Mouse (Mus musculus): ENCODE measurements around the gene Hoxa4. TPM values are rescaled to one million over a fixed set of nuclear protein-coding genes. Genes with fewer than 3 reads are reported as not detected.

Gene Hoxa4
- total and polyA plus RNA-seq, 3 experiments = 0.19 TPM; not detected in 2

DNA sequence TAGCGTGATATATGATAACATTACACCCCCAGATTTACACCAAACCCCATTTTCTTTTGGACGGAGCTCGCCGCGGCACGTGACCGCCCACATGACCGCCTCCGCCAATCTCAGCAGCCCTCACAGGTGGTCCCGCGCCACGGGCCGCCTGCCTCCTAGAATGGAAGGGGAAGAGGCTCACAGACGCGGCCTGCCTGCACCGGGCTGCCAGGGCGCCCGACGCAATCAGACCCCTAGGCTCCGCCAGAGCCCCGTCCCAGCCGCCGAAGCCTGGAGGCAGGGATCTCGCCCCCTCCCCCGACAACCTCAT lies 25.9 kb upstream of the Hoxa4 start:
- Histone ChIP-seq H3K4me1 (ENCODE audit: control insufficient read depth in 1 of 2, insufficient read depth in 2 of 2) (peaks cover 2 to 16% of the 10 kb centered on the region in 2 experiments; a peak in 2 of 4 replicates), H3K27me3 (replicated peaks) (no peaks in the 10 kb centered on the region), H3K9me3 (replicated peaks; ENCODE audit: low read length) (peaks cover 22% of the 10 kb centered on the region), H3K79me2 (replicated peaks; ENCODE audit: control insufficient read depth, extremely low read depth, insufficient read depth, poor library complexity, severe bottlenecking) (no peaks in the 10 kb centered on the region), H3K36me3 (replicated peaks in 1 of 2; ENCODE audit: control insufficient read depth in 1 of 2, insufficient read depth in 1 of 2, low read length in 1 of 2) (no peaks in the 10 kb centered on the region), H3K27ac (ENCODE audit: insufficient read depth, low read depth) (no peak overlapping the region), H3K9ac (ENCODE audit: insufficient read depth, low read depth) (no peak overlapping the region), H3K4me2 (ENCODE audit: insufficient read depth, low read depth, poor library complexity, severe bottlenecking) (no peak overlapping the region), H3K4me3 (replicated peaks in 1 of 3; ENCODE audit: low read depth in 2 of 3, low read length in 2 of 3, poor library complexity in 1 of 3) (no peak overlapping the region)
- dilution Hi-C loops (cut with MboI; ENCODE audit: extremely low pct_ligation_motif_present, extremely low pct_unique_long_range_greater_than_20kb, low sequenced_read_pairs) (no loop called here), in situ Hi-C loops (cut with MboI; ENCODE audit: low pct_ligation_motif_present, low pct_unique_long_range_greater_than_20kb, low sequenced_read_pairs) (loop anchor here (10.0 to 25.0 kb wide), 2 partner anchors 205 to 353 kb away; partner anchors contain the start of gene Skap2)
- TF ChIP-seq POLR2AphosphoS2 (IDR thresholded peaks at IDR 0.05; ENCODE audit: low read depth, low read length) (no peak), MEF2A (IDR thresholded peaks at IDR 0.05; ENCODE audit: borderline replicate concordance, low read depth, low read length) (no peak), USF1 (IDR thresholded peaks at IDR 0.05; ENCODE audit: low read depth, low read length) (no peak), NELFE (IDR thresholded peaks at IDR 0.05; ENCODE audit: low read depth, low read length) (no peak), BHLHE40 (IDR thresholded peaks at IDR 0.05; ENCODE audit: low read depth, low read length) (no peak), GABPA (IDR thresholded peaks at IDR 0.05; ENCODE audit: insufficient replicate concordance, low read depth, low read length) (no peak), MAX (IDR thresholded peaks at IDR 0.05; ENCODE audit: low read length) (no peak), SMC3 (IDR thresholded peaks at IDR 0.05; ENCODE audit: low read depth, low read length) (no peak), JUN (IDR thresholded peaks at IDR 0.05; ENCODE audit: insufficient read depth, low read depth, low read length) (no peak), CHD2 (IDR thresholded peaks at IDR 0.05; ENCODE audit: low read length) (no peak), ZC3H11A (IDR thresholded peaks at IDR 0.05; ENCODE audit: low read depth, low read length) (no peak), IRF4 (IDR thresholded peaks at IDR 0.05; ENCODE audit: low read depth, low read length) (no peak)
- no peak for DNase-seq (ENCODE audit: extremely low read depth)

DNA sequence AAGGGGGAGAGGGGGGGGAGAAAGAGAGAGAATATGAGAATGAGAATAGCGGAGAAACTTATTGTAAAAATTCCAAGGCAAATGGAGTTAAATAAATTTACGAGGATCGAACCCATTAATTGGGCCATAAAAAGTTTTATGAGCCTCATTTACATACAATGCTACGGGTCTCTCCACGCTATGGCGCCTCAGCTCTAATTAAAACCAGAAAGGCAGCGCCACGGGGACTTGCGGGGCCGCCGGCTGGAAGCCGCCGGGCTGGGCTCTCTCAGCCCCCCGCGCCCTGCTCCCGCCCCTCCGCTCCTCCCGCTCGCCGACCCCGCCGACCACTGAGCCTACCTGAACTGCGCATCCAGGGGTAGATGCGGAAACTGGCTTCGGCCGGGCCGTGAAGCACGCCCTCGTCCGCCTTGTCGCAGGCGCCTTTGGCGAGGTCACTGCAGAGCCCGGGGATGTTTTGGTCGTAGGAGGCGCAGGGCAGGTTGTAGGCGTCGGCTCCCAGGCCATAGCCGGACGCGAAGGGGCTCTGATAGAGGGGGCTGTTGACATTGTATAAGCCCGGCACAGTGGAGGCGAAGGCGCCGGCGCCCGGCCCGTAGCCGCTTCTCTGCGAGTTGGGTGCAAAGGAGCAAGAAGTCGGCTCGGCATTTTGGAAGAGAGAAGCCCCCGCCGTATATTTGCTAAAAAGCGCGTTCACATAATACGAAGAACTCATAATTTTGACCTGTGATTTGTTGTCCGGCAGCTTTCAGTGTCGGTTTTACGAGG lies 25.3 kb upstream of the Hoxa4 start:
- H3K4me2 ChIP-seq (ENCODE audit: insufficient read depth, low read depth, poor library complexity, severe bottlenecking) = no peak overlapping the region
- no peak for DNase-seq (ENCODE audit: extremely low read depth)
- H3K36me3 ChIP-seq (replicated peaks in 1 of 2; ENCODE audit: control insufficient read depth in 1 of 2, insufficient read depth in 1 of 2, low read length in 1 of 2) = no peaks in the 10 kb centered on the region
- H3K79me2 ChIP-seq (replicated peaks; ENCODE audit: control insufficient read depth, extremely low read depth, insufficient read depth, poor library complexity, severe bottlenecking) = no peaks in the 10 kb centered on the region
- peaks cover 4 to 16% of the 10 kb centered on the region in 2 experiments; a peak in 2 of 4 replicates for H3K4me1 ChIP-seq (ENCODE audit: control insufficient read depth in 1 of 2, insufficient read depth in 2 of 2)
- no peak overlapping the region for H3K9ac ChIP-seq (ENCODE audit: insufficient read depth, low read depth)
- H3K9me3 ChIP-seq (replicated peaks; ENCODE audit: low read length) = peaks cover 22% of the 10 kb centered on the region
- in situ Hi-C loops (cut with MboI; ENCODE audit: low pct_ligation_motif_present, low pct_unique_long_range_greater_than_20kb, low sequenced_read_pairs) = loop anchor here (10.0 to 25.0 kb wide), 2 partner anchors 205 to 352 kb away; partner anchors contain the start of gene Skap2
- no peak for TF ChIP-seq EP300 (IDR thresholded peaks at IDR 0.05; ENCODE audit: low read length)
- TF ChIP-seq MYC (IDR thresholded peaks at IDR 0.05; ENCODE audit: low read depth, low read length) = no peak
- TF ChIP-seq MEF2A (IDR thresholded peaks at IDR 0.05; ENCODE audit: borderline replicate concordance, low read depth, low read length) = no peak
- no peak for TF ChIP-seq CHD2 (IDR thresholded peaks at IDR 0.05; ENCODE audit: low read length)
- TF ChIP-seq CTCF (conservative IDR thresholded peaks at IDR 0.05 in 1 of 2, IDR thresholded peaks at IDR 0.05 in 1 of 2; ENCODE audit: low read depth in 2 of 2, low read length in 2 of 2) = no peak
- no peak for TF ChIP-seq ETS1 (conservative IDR thresholded peaks at IDR 0.05; ENCODE audit: low read depth, low read length)
- no peak for TF ChIP-seq MXI1 (IDR thresholded peaks at IDR 0.05; ENCODE audit: low read depth, low read length)
- TF ChIP-seq BHLHE40 (IDR thresholded peaks at IDR 0.05; ENCODE audit: low read depth, low read length) = no peak
- no peak for TF ChIP-seq JUND (conservative IDR thresholded peaks at IDR 0.05; ENCODE audit: low read depth, low read length)
- no peak for TF ChIP-seq USF2 (conservative IDR thresholded peaks at IDR 0.05; ENCODE audit: low read depth, low read length)
- no peak for TF ChIP-seq CHD1 (IDR thresholded peaks at IDR 0.05; ENCODE audit: low read depth, low read length)
- no peak for TF ChIP-seq POLR2AphosphoS2 (IDR thresholded peaks at IDR 0.05; ENCODE audit: low read depth, low read length)
- TF ChIP-seq ZKSCAN1 (IDR thresholded peaks at IDR 0.05; ENCODE audit: borderline replicate concordance, low read depth, low read length) = no peak
- TF ChIP-seq MAX (IDR thresholded peaks at IDR 0.05; ENCODE audit: low read length) = no peak
- H3K27me3 ChIP-seq (replicated peaks) = peaks cover 2% of the 10 kb centered on the region
- dilution Hi-C loops (cut with MboI; ENCODE audit: extremely low pct_ligation_motif_present, extremely low pct_unique_long_range_greater_than_20kb, low sequenced_read_pairs) = no loop called here
- H3K4me3 ChIP-seq (replicated peaks in 1 of 3; ENCODE audit: low read depth in 2 of 3, low read length in 2 of 3, poor library complexity in 1 of 3) = no peak overlapping the region
- H3K27ac ChIP-seq (ENCODE audit: insufficient read depth, low read depth) = no peak overlapping the region

All from CH12.LX (cell line).